Mouse (Mus musculus): ENCODE results near the gene Osbpl6. TPM values are rescaled to one million over a fixed set of nuclear protein-coding genes. Genes with fewer than 3 reads are reported as not detected.

Osbpl6 gene
- polyA plus RNA-seq, 1 experiment from 2014 or later = 5.9 TPM

DNA sequence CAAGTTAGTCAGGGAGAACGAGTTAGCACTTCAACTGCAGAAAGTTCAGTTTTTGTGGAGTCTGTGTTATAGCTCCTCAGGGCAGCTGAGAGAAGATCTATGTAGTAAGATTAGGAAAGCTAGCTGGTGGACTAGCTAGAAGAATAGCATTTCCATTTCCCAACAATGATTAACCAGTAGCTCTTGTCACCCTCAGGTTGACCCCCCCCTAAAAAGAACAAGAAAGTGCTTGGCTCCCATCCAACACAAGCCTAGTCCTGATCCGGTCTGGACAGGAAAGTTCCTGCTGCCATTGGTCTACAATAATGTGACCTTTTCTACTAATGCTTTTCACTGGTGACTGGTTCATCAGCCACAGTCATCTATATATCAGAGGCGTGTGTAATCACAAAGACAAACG lies 157.6 kb downstream of the Osbpl6 start:
- Histone ChIP-seq H3K4me2 (ENCODE audit: low read length) (no peak overlapping the region), H3K36me3 (ENCODE audit: control insufficient read depth, insufficient read depth, low read length) (no peaks in the 10 kb centered on the region), H3K27me3 (ENCODE audit: control insufficient read depth, insufficient read depth, low read length) (no peaks in the 10 kb centered on the region), H3K4me1 (ENCODE audit: control insufficient read depth in 2 of 2, insufficient read depth in 2 of 2, low read length in 2 of 2) (no peaks in the 10 kb centered on the region), H3K9me3 (ENCODE audit: control insufficient read depth, low read length) (no peaks in the 10 kb centered on the region), H3K9ac (ENCODE audit: low read length) (no peak overlapping the region), H3K27ac (replicated peaks in 1 of 2; ENCODE audit: control insufficient read depth in 1 of 2, insufficient read depth in 1 of 2, low read depth in 2 of 2, low read length in 2 of 2) (no peak overlapping the region), H3K4me3 (ENCODE audit: control insufficient read depth in 1 of 2, insufficient read depth in 1 of 2, low read depth in 1 of 2, low read length in 2 of 2) (no peak overlapping the region)
- no peak for ATAC-seq (ENCODE audit: insufficient number of reproducible peaks, insufficient read depth, low FRiP score, low read depth)
- 63% methylated on average over 4 of the region's 4 CpGs for WGBS

DNA sequence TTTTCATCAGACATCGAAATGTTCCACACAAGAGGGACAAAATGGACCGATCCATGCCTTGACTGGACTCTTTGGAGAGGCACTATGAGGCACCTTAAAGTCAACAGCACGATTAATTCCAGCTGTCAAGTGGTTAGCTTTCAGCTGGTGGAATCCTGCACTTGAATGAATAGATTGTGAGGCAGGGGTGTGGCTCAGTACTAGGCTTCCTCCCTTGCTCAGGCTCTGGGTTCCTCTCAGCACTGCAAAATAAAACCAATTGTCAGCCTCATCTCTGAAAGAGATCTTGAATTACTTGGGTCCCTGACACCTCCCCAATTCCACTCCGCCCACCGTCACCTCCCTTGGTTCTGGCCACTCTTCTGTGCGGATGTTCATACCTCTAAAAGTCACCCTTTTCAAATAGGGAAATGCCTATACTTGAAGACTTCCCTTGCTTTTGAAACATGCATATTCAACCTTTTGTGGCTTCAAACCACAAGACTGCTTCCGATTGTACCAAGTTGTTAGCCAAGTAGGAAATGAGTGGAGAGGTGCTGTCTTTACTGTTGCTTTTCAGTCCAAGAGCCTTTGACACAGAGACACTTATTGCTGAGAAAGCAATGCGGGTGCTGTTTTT lies 160.7 kb downstream of the Osbpl6 start:
- H3K9ac ChIP-seq (ENCODE audit: low read length) = no peak overlapping the region
- no peak overlapping the region for H3K27ac ChIP-seq (replicated peaks in 1 of 2; ENCODE audit: control insufficient read depth in 1 of 2, insufficient read depth in 1 of 2, low read depth in 2 of 2, low read length in 2 of 2)
- ATAC-seq (ENCODE audit: insufficient number of reproducible peaks, insufficient read depth, low FRiP score, low read depth) = no peak
- H3K9me3 ChIP-seq (ENCODE audit: control insufficient read depth, low read length) = no peaks in the 10 kb centered on the region
- WGBS = 80% methylated on average over 8 of the region's 8 CpGs
- H3K4me3 ChIP-seq (ENCODE audit: control insufficient read depth in 1 of 2, insufficient read depth in 1 of 2, low read depth in 1 of 2, low read length in 2 of 2) = no peak overlapping the region
- no peak overlapping the region for H3K4me2 ChIP-seq (ENCODE audit: low read length)
- H3K27me3 ChIP-seq (ENCODE audit: control insufficient read depth, insufficient read depth, low read length) = no peaks in the 10 kb centered on the region
- H3K36me3 ChIP-seq (ENCODE audit: control insufficient read depth, insufficient read depth, low read length) = no peaks in the 10 kb centered on the region
- H3K4me1 ChIP-seq (ENCODE audit: control insufficient read depth in 2 of 2, insufficient read depth in 2 of 2, low read length in 2 of 2) = 0 out of 4 replicates have a peak, but pooled peaks cover 0 to 3% of the 10 kb centered on the region in 2 experiments

DNA sequence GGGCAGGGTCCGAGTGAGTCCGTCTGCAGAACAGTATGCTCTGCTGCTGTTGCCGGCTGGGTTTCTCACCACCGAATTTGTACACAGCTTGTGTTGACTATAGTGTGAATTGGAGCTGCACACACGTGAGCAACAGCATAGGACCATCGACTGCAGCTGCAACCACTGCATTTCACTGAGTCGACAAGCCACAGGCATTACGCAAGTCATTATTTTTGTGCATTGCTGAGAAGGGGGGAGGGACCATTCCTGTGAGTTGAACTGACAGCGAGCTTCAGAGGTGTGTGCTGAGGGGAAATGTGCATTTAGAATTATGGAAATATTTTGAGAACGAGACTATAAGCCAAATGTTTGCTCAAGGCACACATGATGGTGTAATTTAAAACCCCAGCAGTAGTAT lies 165.2 kb downstream of the Osbpl6 start:
- ATAC-seq (ENCODE audit: insufficient number of reproducible peaks, insufficient read depth, low FRiP score, low read depth) = no peak
- Histone ChIP-seq H3K4me1 (ENCODE audit: control insufficient read depth in 2 of 2, insufficient read depth in 2 of 2, low read length in 2 of 2) (0 out of 4 replicates have a peak, but pooled peaks cover 0 to 3% of the 10 kb centered on the region in 2 experiments), H3K4me3 (ENCODE audit: control insufficient read depth in 1 of 2, insufficient read depth in 1 of 2, low read depth in 1 of 2, low read length in 2 of 2) (no peak overlapping the region), H3K27me3 (ENCODE audit: control insufficient read depth, insufficient read depth, low read length) (no peaks in the 10 kb centered on the region), H3K36me3 (ENCODE audit: control insufficient read depth, insufficient read depth, low read length) (no peaks in the 10 kb centered on the region), H3K9me3 (ENCODE audit: control insufficient read depth, low read length) (no peaks in the 10 kb centered on the region), H3K27ac (replicated peaks in 1 of 2; ENCODE audit: control insufficient read depth in 1 of 2, insufficient read depth in 1 of 2, low read depth in 2 of 2, low read length in 2 of 2) (no peak overlapping the region), H3K4me2 (ENCODE audit: low read length) (no peak overlapping the region), H3K9ac (ENCODE audit: low read length) (no peak overlapping the region)
- 68% methylated on average over 10 of the region's 10 CpGs for WGBS

DNA sequence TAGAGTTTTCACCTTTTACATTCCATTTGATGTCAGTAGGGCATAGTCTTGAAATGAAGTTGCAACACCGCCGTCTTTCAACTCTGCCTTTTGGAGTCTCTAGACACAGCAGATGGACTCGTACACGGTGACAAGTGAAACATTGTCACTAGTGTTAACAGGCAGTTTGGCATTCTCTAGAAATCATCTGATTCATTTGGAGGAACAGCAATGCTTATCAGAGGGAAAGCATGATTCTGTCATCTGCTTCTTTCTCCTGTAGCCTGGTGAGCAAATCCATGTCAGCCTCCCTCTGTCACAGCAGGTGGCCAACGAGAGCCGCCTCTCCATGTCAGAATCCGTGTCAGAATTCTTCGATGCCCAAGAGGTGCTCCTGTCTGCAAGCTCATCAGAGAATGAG lies 172.6 kb downstream of the Osbpl6 start:
- Histone ChIP-seq H3K36me3 (ENCODE audit: control insufficient read depth, insufficient read depth, low read length) (no peaks in the 10 kb centered on the region), H3K9ac (ENCODE audit: low read length) (no peak overlapping the region), H3K4me3 (ENCODE audit: control insufficient read depth in 1 of 2, insufficient read depth in 1 of 2, low read depth in 1 of 2, low read length in 2 of 2) (no peak overlapping the region), H3K9me3 (ENCODE audit: control insufficient read depth, low read length) (no peaks in the 10 kb centered on the region), H3K4me1 (ENCODE audit: control insufficient read depth in 2 of 2, insufficient read depth in 2 of 2, low read length in 2 of 2) (no peaks in the 10 kb centered on the region), H3K27ac (replicated peaks in 1 of 2; ENCODE audit: control insufficient read depth in 1 of 2, insufficient read depth in 1 of 2, low read depth in 2 of 2, low read length in 2 of 2) (no peak overlapping the region), H3K4me2 (ENCODE audit: low read length) (no peak overlapping the region), H3K27me3 (ENCODE audit: control insufficient read depth, insufficient read depth, low read length) (no peaks in the 10 kb centered on the region)
- ATAC-seq (ENCODE audit: insufficient number of reproducible peaks, insufficient read depth, low FRiP score, low read depth) = no peak
- WGBS = 62% methylated on average over 8 of the region's 8 CpGs

DNA sequence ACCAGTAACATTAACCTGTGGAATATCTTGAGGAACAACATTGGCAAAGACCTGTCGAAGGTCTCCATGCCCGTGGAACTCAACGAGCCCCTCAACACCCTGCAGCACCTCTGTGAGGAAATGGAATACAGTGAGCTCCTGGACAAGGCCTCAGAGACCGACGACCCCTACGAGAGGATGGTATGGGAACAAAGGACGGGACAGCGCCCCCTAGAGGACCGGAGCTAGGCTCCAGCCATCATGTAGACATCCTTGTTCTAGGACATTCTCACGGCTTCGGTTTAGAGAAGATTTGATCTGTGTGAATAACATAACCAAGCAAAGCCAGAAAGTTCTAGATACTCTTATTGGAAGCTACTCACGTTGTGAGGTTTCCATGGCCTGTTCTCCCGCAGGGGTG lies 178.8 kb downstream of the Osbpl6 start:
- Histone ChIP-seq H3K4me1 (ENCODE audit: control insufficient read depth in 2 of 2, insufficient read depth in 2 of 2, low read length in 2 of 2) (no peaks in the 10 kb centered on the region), H3K4me3 (ENCODE audit: control insufficient read depth in 1 of 2, insufficient read depth in 1 of 2, low read depth in 1 of 2, low read length in 2 of 2) (no peak overlapping the region), H3K27me3 (ENCODE audit: control insufficient read depth, insufficient read depth, low read length) (no peaks in the 10 kb centered on the region), H3K9ac (ENCODE audit: low read length) (no peak overlapping the region), H3K27ac (replicated peaks in 1 of 2; ENCODE audit: control insufficient read depth in 1 of 2, insufficient read depth in 1 of 2, low read depth in 2 of 2, low read length in 2 of 2) (no peak overlapping the region), H3K36me3 (ENCODE audit: control insufficient read depth, insufficient read depth, low read length) (no peaks in the 10 kb centered on the region), H3K9me3 (ENCODE audit: control insufficient read depth, low read length) (no peaks in the 10 kb centered on the region), H3K4me2 (ENCODE audit: low read length) (no peak overlapping the region)
- ATAC-seq (ENCODE audit: insufficient number of reproducible peaks, insufficient read depth, low FRiP score, low read depth) = no peak
- WGBS = 87% methylated on average over 13 of the region's 13 CpGs

DNA sequence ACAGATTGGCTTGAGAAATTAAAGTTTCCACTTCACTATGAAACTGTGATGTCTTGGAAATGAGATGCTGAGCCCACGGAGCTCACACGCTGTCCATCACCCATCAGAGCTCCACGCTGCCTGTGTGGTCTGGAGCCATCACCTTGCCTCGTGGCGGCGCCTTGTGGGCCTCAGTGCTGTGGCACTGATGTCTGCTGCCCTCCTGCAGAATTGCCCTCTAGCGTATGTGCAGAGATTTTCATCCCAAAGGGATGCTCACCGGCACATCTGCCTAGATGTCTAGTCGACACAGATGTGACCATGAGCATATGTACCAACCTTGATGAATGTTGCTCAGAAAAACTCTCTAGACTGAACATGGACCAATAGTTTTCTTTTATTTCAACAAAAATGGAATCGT lies 180.6 kb downstream of the Osbpl6 start:
- Histone ChIP-seq H3K27me3 (ENCODE audit: control insufficient read depth, insufficient read depth, low read length) (no peaks in the 10 kb centered on the region), H3K27ac (replicated peaks in 1 of 2; ENCODE audit: control insufficient read depth in 1 of 2, insufficient read depth in 1 of 2, low read depth in 2 of 2, low read length in 2 of 2) (no peak overlapping the region), H3K36me3 (ENCODE audit: control insufficient read depth, insufficient read depth, low read length) (no peaks in the 10 kb centered on the region), H3K9me3 (ENCODE audit: control insufficient read depth, low read length) (no peaks in the 10 kb centered on the region), H3K4me3 (ENCODE audit: control insufficient read depth in 1 of 2, insufficient read depth in 1 of 2, low read depth in 1 of 2, low read length in 2 of 2) (no peak overlapping the region), H3K4me1 (ENCODE audit: control insufficient read depth in 2 of 2, insufficient read depth in 2 of 2, low read length in 2 of 2) (no peaks in the 10 kb centered on the region), H3K4me2 (ENCODE audit: low read length) (no peak overlapping the region), H3K9ac (ENCODE audit: low read length) (no peak overlapping the region)
- WGBS = 75% methylated on average over 10 of the region's 10 CpGs
- no peak for ATAC-seq (ENCODE audit: insufficient number of reproducible peaks, insufficient read depth, low FRiP score, low read depth)

DNA sequence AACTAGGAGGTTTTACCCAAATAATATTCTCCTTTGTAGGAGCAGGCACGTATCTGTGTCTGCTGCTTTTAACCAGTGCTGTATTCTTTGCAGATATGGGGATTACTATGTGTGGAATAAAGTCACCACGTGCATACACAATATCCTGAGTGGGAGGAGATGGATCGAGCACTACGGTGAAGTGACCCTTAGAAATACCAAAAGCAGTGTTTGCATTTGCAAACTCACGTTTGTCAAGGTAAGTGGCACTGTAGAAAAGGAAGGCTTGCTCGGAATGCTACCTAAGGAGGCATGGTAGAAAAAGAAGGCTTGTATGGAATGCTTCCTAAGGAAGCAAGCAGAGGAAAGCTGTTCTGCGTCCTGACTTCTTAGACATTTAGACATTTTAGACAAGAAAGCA lies 183.9 kb downstream of the Osbpl6 start:
- no peak overlapping the region for H3K9ac ChIP-seq (ENCODE audit: low read length)
- H3K9me3 ChIP-seq (ENCODE audit: control insufficient read depth, low read length) = no peaks in the 10 kb centered on the region
- H3K4me2 ChIP-seq (ENCODE audit: low read length) = no peak overlapping the region
- no peaks in the 10 kb centered on the region for H3K27me3 ChIP-seq (ENCODE audit: control insufficient read depth, insufficient read depth, low read length)
- ATAC-seq (ENCODE audit: insufficient number of reproducible peaks, insufficient read depth, low FRiP score, low read depth) = no peak
- no peaks in the 10 kb centered on the region for H3K4me1 ChIP-seq (ENCODE audit: control insufficient read depth in 2 of 2, insufficient read depth in 2 of 2, low read length in 2 of 2)
- H3K4me3 ChIP-seq (ENCODE audit: control insufficient read depth in 1 of 2, insufficient read depth in 1 of 2, low read depth in 1 of 2, low read length in 2 of 2) = no peak overlapping the region
- H3K27ac ChIP-seq (replicated peaks in 1 of 2; ENCODE audit: control insufficient read depth in 1 of 2, insufficient read depth in 1 of 2, low read depth in 2 of 2, low read length in 2 of 2) = no peak overlapping the region
- H3K36me3 ChIP-seq (ENCODE audit: control insufficient read depth, insufficient read depth, low read length) = no peaks in the 10 kb centered on the region
- 85% methylated on average over 7 of the region's 7 CpGs for WGBS

DNA sequence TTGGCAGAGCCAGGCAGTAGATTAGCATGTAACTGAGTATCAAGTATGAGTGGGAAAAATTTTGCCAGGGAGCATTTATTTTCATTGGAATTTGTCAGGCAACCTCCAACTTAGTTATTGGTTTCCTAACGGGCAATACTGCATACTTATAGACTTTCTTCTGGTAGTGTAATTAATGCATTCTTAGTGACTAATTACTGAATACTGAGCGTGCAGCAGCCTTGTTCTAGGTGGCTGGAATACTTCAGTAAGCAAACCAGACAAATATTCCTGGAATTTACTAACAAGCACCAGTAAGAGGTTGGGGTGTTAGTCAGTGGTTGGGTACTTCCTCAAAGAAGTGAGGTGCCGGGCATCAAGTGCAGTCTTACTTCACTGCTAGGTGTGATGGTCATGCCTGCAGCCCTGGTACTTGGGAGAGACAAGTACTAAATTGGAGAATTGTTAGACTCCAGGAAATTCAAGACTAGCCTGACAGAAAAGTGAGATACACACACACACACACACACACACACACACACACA lies 186.2 kb downstream of the Osbpl6 start:
- Histone ChIP-seq H3K4me3 (ENCODE audit: control insufficient read depth in 1 of 2, insufficient read depth in 1 of 2, low read depth in 1 of 2, low read length in 2 of 2) (no peak overlapping the region), H3K4me2 (ENCODE audit: low read length) (no peak overlapping the region), H3K9me3 (ENCODE audit: control insufficient read depth, low read length) (no peaks in the 10 kb centered on the region), H3K36me3 (ENCODE audit: control insufficient read depth, insufficient read depth, low read length) (no peaks in the 10 kb centered on the region), H3K27ac (replicated peaks in 1 of 2; ENCODE audit: control insufficient read depth in 1 of 2, insufficient read depth in 1 of 2, low read depth in 2 of 2, low read length in 2 of 2) (no peak overlapping the region), H3K9ac (ENCODE audit: low read length) (no peak overlapping the region), H3K27me3 (ENCODE audit: control insufficient read depth, insufficient read depth, low read length) (no peaks in the 10 kb centered on the region), H3K4me1 (ENCODE audit: control insufficient read depth in 2 of 2, insufficient read depth in 2 of 2, low read length in 2 of 2) (no peaks in the 10 kb centered on the region)
- 55% methylated on average over 3 of the region's 3 CpGs for WGBS
- ATAC-seq (ENCODE audit: insufficient number of reproducible peaks, insufficient read depth, low FRiP score, low read depth) = no peak

Measured in heart, embryonic 14.5 days (tissue).